Mouse (Mus musculus) gonadal fat pad, adult 2 months (tissue): ENCODE results near the gene Patl1. TPM values are rescaled to one million over a fixed set of nuclear protein-coding genes. Genes with fewer than 3 reads are reported as not detected.
"Not testable (repeated sequence)": the region's sequence is repeated elsewhere in the genome, so short reads cannot be mapped to it uniquely, and the experiment has no call there.

Experiments used
- DNase-seq: peaks from one replicate; pipeline ENCODE4 v3.0.0-alpha.2; 2012; ENCODE audit warnings: low read depth
- polyA plus RNA-seq: library from polyadenylated mRNA; depleted of rRNA; stranded (reverse); fragments of >200 nt; gene quantifications from 2 replicates; pipeline ENCODE4 v1.2.3, GENCODE M21; 2012; rRNA removed

The Patl1 gene
- 10.4 and 14.2 TPM in 2 replicates for polyA plus RNA-seq

DNA sequence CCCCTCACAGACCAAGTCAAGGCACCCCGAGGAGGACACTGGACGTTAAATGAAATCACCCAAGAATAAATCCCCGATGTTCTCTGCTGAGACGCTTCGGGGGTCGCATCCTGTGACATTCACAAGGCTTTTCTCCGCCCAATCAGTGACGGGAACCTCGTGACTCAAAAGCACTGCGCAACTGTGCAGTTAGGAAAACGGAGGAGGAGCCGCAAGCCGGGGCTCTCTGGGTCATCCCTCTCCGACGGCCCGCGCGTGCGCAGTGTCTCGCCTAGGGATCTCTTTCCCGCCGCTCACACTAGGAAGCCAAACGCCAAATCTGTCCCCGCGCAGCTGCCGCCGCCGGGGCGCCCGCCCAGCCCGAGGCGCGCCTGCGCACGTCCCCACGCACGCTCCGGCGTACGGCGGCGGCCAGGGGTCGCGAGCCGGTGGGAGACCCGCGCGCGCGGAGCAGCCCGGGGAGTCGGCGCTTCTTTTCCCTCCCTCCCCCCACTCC lies at the start of gene Patl1:
Gene Patl1 (plus strand): TSS at position 363 of the 496 bp plus-strand sequence.
- DNase-seq = peak; percentile 62

DNA sequence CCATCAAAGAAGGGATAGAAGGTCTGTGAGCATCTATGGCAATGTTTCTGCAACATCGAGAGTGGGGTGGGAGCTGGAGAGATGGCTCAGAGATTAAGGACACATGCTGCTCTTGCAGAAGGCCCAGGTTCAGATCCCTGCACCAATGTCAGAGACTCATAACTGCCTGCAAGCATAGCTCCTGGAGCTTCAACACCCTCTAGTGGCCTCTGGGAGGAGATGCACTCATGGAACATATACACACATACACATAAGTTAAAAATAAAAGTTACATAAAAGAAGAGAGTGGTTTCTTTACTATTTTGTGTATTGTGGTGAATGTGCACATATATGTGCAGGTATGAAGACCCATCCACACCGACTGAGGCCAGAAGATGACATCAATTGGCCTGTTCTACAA lies 44.4 kb upstream of the Patl1 start:
- DNase-seq = no peak

DNA sequence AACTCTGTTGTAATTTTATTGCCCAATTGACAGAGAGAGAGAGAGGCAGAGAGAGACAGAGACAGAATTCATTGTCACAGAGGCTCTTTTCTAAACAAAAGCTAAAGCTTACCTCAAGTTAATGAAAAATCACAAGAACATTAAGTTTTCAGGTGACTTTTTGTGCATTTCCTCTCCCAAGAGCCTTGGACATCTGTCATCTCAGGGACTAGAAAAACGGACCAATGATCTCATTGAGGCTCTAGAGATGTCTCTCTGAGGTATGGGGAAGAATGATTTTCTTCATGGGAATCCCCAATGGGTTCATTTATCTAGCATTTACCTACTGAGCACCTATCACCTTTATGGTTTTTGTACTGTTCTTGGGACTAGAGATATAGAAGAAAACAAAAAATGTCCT lies 37.2 kb upstream of the Patl1 start, which contains the start of gene Olfr1419:
Gene Olfr1419 (minus strand): TSS at position 101 of the 400 bp plus-strand sequence.
- no peak for DNase-seq

DNA sequence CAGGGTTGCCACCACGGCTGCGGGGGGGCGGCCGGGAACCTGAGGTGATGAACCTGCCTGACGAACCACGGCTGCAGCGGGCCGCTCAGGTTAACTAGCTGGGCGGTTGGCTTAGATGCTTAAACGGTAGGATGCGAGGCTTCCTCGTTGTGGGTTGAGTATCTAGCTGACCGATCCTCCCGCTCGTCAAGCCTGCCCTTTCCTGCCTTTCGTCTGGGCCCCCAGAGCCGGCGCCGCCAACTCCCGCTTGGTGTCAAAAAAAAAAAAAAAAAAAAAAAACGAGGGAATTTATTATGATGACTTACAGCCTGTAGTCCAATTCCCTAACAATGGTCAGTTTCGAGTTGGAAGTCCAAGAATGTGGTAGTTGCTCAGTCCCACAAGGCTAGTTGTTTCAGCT lies 33.8 kb upstream of the Patl1 start:
- DNase-seq = not testable (repeated sequence)

DNA sequence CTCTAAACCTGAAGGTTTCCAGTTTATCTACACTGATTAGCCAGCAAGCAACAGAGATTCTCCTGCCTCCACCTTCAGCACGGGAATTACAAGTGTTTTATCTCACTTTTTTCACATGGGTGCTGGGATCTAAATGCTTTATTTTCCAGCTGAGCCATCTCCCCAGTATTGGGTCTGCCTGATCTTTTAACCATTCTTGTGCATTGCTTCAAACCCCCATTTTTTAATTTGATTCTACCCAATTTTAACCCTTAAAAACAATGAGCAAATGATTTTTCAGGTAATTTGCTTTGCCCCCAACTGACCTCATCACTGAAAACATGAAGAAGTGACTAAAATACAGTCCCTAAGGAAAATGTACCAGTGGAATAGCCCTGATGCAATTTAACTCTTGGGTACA lies 25.9 kb upstream of the Patl1 start, which contains the start of gene Olfr1420:
Gene Olfr1420 (plus strand): TSS at position 301 of the 400 bp plus-strand sequence.
- no peak for DNase-seq

DNA sequence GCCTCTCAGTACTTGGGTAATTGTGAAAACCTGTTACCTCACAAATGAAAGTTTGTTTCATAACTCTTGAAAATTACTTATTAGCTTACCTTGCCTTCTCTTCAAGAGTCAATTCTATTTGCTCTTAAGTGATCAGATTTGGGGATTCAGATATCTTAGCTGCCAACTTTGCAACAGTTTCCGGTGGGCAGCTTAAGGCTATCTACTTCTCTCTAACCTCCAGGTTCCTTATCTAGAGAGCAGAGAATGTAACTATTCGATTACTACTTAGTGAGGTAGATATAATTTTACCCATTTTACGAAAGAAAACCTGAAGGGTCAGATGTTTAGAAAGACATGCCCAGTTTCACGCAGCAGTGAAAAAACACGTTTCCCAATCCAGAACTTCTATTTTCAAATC lies 1.2 kb upstream of the Patl1 start:
- no peak for DNase-seq

DNA sequence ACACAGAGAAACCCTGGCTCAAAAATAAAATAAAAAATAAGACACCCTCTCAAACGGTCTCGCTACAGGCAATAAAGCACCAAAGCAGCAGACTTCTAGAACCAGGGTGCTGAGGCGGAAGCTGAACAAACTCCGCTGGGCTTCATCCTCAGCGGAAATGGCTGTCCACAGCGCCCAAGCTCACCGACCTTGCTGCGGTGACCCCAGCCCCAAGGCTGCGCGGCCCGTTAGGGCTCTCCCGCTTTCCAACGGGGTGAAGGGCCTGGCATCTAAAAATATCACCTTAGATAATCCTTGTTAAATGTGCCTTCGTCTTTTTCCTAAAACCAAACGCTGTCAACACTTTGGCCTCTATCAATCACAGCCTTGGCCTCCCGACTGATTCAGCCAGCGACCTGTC lies 596 bp upstream of the Patl1 start:
- peak; percentile 37 for DNase-seq

DNA sequence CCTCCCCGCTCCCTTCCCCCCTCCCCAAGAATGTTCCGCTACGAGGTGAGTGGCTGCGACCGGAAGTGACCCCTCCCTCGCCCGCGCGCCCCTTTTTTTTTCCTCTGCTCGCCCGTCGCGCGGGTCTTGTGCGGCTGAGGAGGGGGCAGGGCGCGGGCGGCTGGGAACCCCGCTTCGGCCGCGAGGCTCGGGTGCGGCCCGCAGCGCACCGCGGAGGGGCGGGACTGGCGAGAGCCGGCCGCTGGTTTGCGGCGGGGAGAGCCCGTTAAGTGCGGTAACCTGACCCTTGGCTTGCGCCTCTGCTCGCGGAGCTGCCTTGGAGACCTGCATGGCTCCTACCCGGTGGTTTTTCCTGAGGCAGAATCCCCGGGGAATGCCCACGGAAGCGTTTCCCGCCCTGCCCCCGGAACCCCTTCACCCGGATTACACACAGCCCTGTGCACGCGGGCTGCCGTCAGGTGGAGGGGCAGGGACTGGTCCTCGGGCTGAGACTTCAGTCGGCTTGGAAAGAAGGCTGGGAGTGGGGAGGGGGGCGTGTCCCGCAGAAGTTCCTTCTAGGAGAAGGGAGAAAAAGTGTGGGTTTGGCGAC lies 428 bp downstream of the Patl1 start:
- DNase-seq = no peak

DNA sequence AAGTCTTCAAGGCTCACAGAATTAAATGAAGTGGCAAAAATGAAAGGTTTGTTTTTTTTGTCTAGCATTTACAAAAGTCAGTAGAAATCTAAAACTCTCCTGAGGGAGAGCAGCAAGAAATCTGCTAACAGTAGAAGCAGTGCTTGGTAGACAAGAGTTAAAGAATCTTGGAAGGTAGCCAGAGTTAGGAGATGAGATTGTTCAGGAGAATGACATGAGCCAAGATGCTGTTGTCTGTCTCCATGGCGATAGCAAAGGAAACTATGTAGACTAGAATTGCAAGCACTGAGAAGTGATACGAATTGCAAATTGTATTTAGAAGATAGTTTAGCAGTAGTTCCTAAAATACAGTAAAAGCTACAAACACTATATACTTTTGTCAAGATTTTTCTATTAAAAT lies 3.6 kb downstream of the Patl1 start:
- no peak for DNase-seq

DNA sequence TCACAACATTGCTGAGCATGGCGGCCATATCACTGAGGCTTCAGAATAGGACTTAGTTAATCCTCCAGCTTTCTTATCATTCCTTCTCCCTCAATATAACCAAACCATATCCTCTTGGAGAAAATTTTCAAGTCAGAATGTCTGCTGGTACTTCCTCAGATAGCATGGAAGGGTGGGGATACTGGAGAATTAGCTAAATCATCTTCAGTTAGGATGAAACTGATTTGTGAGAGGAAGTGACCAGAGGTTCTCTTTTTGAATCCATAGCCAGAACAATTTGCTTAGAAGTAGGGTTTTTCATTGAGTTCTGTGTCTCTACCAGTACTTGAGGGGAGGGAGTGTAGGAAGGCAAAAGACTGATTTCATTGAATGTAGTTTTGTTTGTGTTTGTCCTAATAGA lies 9.9 kb downstream of the Patl1 start:
- no peak for DNase-seq

DNA sequence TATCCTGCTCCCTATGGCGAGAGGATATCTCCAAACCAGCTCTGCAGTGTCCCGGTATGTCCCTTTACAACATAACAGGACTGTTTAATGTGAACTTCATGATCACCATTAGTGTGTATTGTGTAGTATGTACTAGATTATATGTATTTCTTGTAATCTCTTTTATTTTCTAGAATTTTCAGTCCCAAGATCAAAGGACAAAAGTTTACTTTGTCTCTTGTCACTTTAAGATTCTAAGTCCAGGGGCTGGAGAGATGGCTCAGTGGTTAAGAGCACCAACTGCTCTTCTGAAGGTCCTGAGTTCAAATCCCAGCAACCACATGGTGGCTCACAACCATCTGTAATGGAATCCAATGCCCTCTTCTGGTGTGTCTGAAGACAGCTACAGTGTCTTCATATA lies 10.3 kb downstream of the Patl1 start:
- not testable (repeated sequence) for DNase-seq

DNA sequence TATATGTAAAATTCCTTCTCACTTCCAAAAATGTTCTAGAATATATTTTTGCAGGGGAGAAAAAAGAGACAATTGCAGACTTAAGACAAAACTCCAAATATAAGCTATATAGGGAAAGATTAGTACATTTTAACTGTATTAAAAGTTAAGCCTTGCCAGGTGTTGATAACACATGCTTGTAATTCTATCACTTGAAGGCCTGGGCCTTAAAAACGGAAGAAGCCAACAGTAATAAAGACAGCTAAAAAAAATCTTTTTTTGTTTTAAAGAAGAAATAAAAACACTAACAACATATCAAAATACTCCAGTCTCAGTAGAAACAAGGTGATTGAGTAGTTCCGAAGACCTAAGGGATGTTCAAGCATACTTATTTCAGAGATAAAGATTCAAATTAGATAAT lies 14.2 kb downstream of the Patl1 start:
- no peak for DNase-seq

DNA sequence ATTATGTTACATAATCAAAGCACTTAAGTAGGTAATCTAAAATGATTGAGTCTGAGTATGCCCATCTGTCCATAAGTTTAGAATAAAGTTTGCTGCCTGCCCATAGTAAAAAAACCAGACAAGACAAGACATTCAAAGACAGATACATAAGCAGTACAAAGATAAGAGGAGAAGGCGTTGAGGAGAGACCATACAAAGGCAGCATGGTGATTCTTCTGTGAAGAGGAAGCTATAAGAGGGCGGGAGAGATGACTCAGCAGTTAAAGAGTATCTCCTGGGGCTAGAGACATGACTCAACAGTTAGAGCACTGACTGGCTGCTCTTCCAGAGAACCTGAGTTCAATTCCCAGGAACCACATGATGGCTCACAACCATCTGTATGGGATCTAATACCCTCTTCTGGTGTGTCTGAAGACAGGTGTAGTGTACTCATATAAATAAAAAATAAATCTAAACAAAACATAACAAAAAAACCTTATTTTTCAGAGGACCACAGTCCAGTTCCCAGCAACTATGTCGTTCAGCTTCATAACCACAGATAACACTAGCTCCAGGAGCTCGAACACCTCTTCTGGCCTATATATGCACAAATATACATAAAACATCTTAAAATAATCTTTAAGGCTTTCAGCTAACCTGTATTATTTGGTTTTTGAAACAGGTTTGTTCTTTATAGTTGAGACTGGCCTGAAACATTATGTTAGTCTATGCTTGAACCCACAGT lies 16.0 kb downstream of the Patl1 start:
- DNase-seq = no peak

DNA sequence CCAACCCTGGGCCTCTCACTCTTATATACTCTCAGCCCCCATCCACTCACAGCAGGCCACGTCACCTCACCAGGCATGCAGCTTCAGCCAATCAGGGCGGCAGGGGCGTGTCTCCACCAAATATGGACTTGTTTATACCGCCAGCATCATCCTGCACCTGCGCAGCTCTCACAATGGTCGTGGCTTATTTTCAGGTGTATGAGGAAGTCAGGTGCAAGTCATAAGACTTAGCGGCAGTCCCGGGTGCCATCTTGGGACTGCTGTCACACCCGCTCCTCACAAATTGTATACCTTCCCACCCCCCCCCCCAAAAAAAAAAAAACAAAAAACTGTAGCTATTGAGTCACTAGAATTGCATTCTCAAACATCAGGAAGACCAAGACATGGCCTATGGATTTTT lies 34.3 kb downstream of the Patl1 start:
- DNase-seq = not testable (repeated sequence)

DNA sequence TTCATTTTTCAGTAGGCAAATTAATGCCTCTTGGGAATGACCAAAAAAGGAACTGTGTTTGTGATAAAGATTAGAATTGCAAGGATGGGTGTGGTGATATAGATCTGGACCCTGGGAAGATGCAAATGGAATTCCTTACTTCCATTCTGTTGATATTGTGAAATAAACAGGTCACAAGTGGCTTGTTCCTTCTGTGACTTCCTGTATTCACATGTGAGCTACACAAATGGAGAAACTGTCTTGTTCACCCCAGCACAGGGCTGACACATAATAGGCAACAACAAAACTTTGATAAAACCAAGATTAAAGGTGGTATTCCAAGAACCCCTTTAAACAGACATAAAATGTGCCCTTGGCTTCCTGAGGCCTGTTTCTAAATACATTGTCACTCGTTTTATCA lies 37.7 kb downstream of the Patl1 start:
- no peak for DNase-seq

DNA sequence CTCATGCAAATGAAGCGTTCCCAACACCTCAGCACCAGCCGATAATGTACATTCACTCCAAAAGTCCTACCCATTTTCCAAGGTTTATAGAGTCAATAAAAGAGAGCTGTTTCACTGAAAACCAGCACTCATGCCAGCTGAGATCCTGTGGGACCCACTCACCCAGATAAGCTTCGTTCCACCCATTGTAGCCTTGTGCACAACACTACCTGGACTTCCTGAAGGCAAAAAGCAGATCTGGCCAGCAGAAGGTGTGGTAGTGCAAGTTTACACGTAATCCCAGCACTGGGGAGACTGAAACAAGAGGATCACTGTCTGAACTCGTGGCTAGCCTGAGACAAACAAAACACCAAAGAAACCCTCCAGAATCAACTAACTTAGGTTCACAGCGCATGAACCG lies 38.5 kb downstream of the Patl1 start:
- DNase-seq = no peak

DNA sequence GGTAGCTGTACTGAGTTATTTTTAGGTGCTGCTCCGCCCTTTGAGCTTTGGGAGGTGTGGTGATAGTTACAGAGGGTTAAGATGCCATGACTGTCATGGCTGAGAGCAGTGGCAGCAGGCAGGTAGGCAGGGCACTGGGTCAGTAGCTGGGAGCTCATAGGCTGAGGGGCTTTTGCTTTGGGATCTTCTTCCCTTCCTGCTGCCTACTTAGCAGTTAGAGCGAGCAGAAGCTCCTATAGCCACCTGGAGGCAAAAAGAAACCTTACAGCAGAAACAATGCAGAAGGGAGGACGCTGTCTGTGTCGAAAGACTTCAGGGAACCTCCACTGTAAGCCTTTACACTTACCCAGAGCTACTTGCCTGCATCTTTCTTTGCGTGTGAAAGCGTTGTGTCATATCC lies 42.0 kb downstream of the Patl1 start:
- no peak for DNase-seq

DNA sequence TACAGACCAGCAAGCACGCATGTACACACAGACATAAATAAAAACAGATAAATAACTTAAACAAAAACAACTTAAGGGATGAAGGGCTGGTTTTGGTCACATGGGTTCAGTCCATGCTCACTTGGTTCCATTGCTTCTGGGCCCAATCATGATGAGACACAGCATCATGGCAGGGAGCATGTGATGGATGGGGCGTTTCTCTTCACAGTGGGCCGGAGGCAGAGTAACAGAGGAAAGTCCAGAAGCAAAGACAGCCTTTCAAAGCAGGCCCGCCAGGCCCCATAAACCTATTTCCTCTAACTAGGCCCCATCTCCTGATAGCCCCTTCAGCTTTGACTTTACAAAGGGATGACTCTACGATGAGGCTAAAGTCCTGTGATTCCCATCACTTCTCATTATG lies 44.4 kb downstream of the Patl1 start:
- DNase-seq = no peak

DNA sequence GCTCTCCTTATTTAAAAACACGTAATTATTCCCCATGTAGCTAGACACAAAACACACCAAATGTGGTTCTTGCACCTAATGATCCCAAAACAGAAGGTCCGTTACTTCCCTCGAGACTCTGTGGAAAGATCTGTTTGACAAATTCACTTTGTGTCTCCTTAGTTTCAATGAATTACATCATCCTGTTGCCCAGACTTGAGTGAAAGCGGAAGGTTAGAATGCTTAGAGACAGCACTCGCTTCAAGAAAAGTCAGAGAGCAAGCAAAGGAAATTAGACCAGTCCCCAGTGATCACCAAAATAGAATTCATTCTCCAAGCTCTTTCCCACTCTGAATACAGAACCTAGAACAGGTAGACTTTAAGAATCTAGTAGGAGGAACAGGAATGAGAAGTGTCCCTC lies 45.2 kb downstream of the Patl1 start:
- no peak for DNase-seq

DNA sequence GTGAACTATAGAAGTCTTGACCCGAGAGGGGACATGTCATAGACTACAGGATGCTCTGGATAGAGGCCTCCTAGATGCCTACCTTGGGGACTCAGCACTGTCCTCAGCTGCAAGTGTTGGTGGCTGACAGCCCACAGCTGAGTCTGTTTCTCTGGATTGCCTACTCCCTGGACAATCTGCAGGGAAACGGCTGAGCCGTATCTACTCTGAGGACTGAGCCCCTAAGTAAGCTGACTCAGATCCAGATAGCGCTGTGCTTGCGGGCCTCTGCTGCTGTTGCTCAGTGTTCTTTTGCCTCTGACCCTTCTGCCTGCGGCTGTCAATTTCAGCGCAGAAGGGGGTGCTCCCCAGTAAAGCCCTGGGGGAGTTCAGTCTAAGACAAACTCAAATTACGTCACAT lies 45.6 kb downstream of the Patl1 start:
- DNase-seq = no peak

DNA sequence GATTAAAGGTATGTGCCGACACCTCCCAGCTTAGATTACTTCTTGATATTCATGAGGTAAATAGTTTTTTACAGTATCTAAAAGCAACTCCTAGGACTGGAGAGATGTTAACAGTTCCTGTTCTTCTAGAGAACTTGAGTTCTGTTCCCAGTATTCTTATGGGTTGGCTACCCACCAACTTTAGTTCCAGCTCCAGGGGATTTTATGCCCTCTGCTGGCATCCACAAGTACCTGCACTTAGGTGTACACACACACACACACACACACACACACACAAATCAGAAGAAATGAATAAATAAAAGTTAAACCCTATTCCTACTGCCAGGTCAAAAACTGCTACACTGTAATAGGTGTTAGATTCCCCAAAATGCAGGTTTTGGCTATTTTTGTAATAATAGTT lies 52.1 kb downstream of the Patl1 start:
- DNase-seq = no peak

DNA sequence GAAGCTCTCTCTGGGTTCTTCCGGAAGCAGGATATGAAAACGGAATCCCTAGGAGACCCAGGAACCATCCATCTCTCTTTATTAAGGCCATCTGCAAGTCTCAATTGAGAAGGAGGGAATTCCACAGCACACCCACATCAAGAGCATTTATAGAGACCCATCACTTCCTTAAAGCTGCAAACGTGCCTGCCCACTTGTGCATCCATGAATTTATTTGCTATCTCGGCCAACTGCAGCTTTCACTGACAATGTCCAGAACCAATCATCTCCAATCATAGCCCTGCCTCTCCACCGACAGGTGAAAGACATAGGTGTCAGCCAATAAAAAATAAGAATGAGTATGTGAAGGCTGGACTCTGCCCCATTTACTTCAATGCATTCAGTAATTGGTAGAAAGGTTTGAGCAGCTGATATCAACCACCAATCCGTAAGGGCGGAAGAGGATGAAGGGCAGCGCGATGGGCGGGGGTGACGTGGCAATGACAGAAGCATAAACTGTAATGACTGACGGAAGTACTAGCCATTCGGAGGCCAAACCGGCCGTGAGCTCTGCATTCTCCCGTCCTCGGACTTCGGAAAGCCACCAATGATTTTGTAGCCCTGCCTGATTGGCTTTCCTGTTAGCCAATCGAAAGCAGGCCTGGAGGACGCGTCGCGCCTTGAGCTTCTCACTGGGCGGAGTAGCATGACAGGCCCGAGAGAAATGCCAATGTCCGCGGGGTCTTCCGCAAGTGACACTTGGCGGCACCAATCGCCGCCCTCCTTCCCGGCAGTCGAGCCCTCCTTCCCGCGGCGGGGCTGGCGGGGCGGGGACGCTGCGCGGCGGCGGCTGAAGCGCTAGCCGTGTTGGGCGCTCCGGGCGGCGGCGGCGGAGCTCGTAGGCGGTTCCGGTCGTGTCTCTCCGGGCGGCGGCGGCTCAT lies 53.1 kb downstream of the Patl1 start, which contains the start of gene Osbp:
Gene Osbp (plus strand): TSS at position 919 of the 920 bp plus-strand sequence.
- peak; percentile 100 for DNase-seq
